Mouse (Mus musculus) olfactory bulb, adult 2 months (tissue): ENCODE measurements at regions not wholly inside any gene's neighbourhood (a gene's known extent, or its start where the extent isn't known, plus 50 kb on each side); places are given as distances from the start of the nearest gene placed in this dataset.

Experiments used
- CTCF ChIP-seq: fragments of 200-500 bp; IDR thresholded peaks from 2 replicates; pipeline ENCODE4 v1.5.1; 2012; ENCODE audit warnings: low read depth, mild to moderate bottlenecking, low read length, moderate library complexity; ENCODE audit not compliant: insufficient read depth
- POLR2A ChIP-seq: fragments of 200-500 bp; IDR thresholded peaks from 2 replicates; pipeline ENCODE4 v1.6.1; 2012; ENCODE audit warnings: mild to moderate bottlenecking, low read depth, low read length, moderate library complexity; ENCODE audit not compliant: insufficient read depth

DNA sequence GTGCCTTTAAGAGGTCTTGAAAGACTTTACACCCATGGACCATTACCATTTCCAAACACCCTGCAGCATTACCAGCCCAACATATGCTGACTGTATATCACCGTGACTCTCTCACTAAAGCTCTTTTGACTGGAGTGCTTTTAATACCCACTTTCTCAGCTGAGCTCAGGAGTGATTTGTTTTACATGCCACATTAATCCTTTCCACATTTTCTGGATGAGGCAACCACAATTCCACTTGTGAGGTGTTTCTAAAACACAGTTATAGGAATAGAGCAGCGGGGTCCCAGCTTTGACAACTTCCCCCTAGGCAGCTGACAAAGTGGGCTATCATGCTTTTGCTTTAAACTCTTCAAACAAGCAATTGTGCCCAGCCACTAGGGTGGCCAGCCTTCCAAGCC is 314.5 kb upstream of the Meox2 start:
- no peak for TF ChIP-seq CTCF
- TF ChIP-seq POLR2A, result no peak
